In the genomic region with DNA sequence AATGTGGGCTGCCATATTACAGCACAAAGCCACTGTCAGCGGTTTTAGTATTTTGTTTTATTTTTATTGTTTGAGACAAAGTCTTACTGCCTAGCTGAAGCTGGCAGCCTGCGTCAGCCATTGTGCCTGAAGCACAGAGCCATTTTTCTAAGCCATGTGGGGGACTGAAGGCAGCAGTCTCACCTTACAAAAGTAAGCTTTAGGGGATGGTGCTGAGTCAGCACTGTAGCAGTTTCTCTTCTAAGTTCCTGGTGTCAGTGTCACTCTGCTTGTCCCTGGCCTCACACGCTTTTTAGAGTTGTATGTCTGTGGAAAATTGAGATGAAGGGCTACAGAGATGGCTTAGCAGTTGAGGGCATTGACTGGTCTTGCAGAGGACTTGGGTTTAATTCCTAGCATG, we compare ENCODE assay signal across 26 mouse cellular contexts. TPM values are rescaled to one million over a fixed set of nuclear protein-coding genes. Genes with fewer than 3 reads are reported as not detected.
DNase-seq lines count a peak whose midpoint lies in the region; ATAC-seq and TF ChIP-seq lines count a peak whose summit lies in the region.
"Had no signal": no experiment of that assay in that cellular context is flagged by ENCODE, and none has a peak within 500 bp of the region (broad histone marks: within the 10 kb centered on the region; RNA-seq: fewer than 3 reads in every experiment).

No protein-coding gene starts in this region.

- H3K9me3 ChIP-seq in kidney, embryonic 15.5 days (replicated peaks): no peaks in the 10 kb centered on the region
- no peaks in the 10 kb centered on the region for H3K9me3 ChIP-seq in kidney, postnatal 0 days (replicated peaks; ENCODE audit: low read length)
- H3K9me3 ChIP-seq in CH12.LX (replicated peaks; ENCODE audit: low read length): no peaks in the 10 kb centered on the region
- H3K9me3 ChIP-seq in MEL (replicated peaks; ENCODE audit: insufficient read depth, low read length): no peaks in the 10 kb centered on the region
- H3K9me3 ChIP-seq: embryonic facial prominence, embryonic 13.5 days; embryonic facial prominence, embryonic 15.5 days; forebrain, embryonic 10.5 days; forebrain, embryonic 12.5 days; G1E had no signal

- H3K36me3 ChIP-seq in kidney, embryonic 15.5 days: peaks cover 90% of the 10 kb centered on the region
- H3K36me3 ChIP-seq in kidney, postnatal 0 days (ENCODE audit: insufficient read depth, low read length): peaks cover 55% of the 10 kb centered on the region
- H3K36me3 ChIP-seq in CH12.LX (replicated peaks in 1 of 2; ENCODE audit: control insufficient read depth in 1 of 2, insufficient read depth in 1 of 2, low read length in 1 of 2) (peaks cover 68 to 86% of the 10 kb centered on the region in 2 experiments), MEL (ENCODE audit: control insufficient read depth in 1 of 2, insufficient read depth in 2 of 2, low read length in 2 of 2) (peaks cover 0 to 93% of the 10 kb centered on the region in 2 experiments; a peak in 2 of 4 replicates)

- peak overlapping the region; percentile 37; the same call in 1 of the 2 replicates for H3K27ac ChIP-seq in kidney, embryonic 15.5 days
- H3K27ac ChIP-seq in kidney, postnatal 0 days: 0 out of 2 replicates have a peak overlapping the region, but pooled peaks have one; percentile 11
- no peak overlapping the region for H3K27ac ChIP-seq in CH12.LX (ENCODE audit: insufficient read depth, low read depth)
- H3K27ac ChIP-seq in MEL (ENCODE audit: control insufficient read depth, low read depth, low read length): no peak overlapping the region
- H3K27ac ChIP-seq: embryonic facial prominence, embryonic 13.5 days; embryonic facial prominence, embryonic 15.5 days; forebrain, embryonic 10.5 days; forebrain, embryonic 12.5 days had no signal

- DNase-seq in kidney, postnatal 4 days: no peak
- DNase-seq in kidney, postnatal 0 days (ENCODE audit: low spot score): no peak
- no peak for DNase-seq in kidney, adult 18-20 months
- DNase-seq in CH12.LX (ENCODE audit: extremely low read depth) (no peak), MEL (ENCODE audit: low read depth, low spot score) (no peak)
- no peak for DNase-seq in thymus, postnatal 10 days (ENCODE audit: low spot score in 2 of 2)
- DNase-seq: adrenal gland, adult 2 months; adrenal gland, postnatal 14 days; adrenal gland, postnatal 36 days; B cell, adult 2 months; cerebellum, adult 11-12 months; cerebellum, adult 2 months; cerebellum, adult 9-11 months; cerebellum, postnatal 14 days; cerebellum, postnatal 36 days; embryo, embryonic 11 days had no signal

- H3K79me2 ChIP-seq in CH12.LX (replicated peaks; ENCODE audit: control insufficient read depth, extremely low read depth, insufficient read depth, poor library complexity, severe bottlenecking): 0 out of 2 replicates have a peak, but pooled peaks cover 5% of the 10 kb centered on the region
- H3K79me2 ChIP-seq in MEL (ENCODE audit: control insufficient read depth, insufficient read depth, low read length, poor library complexity): peaks cover 1% of the 10 kb centered on the region; the same call in 1 of the 2 replicates

- peaks cover 9% of the 10 kb centered on the region for H3K4me1 ChIP-seq in kidney, embryonic 15.5 days
- H3K4me1 ChIP-seq in kidney, postnatal 0 days (replicated peaks; ENCODE audit: insufficient read depth, low read length): peaks cover 3% of the 10 kb centered on the region; the same call in 1 of the 2 replicates
- H3K4me1 ChIP-seq in CH12.LX (ENCODE audit: control insufficient read depth in 1 of 2, insufficient read depth in 2 of 2): peaks cover 0 to 4% of the 10 kb centered on the region in 2 experiments; a peak in 1 of 4 replicates
- H3K4me1 ChIP-seq in MEL (ENCODE audit: control insufficient read depth in 1 of 2, insufficient read depth in 2 of 2, low read length in 2 of 2): no peaks in the 10 kb centered on the region
- H3K4me1 ChIP-seq: embryonic facial prominence, embryonic 13.5 days; embryonic facial prominence, embryonic 15.5 days; forebrain, embryonic 10.5 days; forebrain, embryonic 12.5 days had no signal

- H3K9ac ChIP-seq in kidney, embryonic 15.5 days: no peak overlapping the region
- no peak overlapping the region for H3K9ac ChIP-seq in kidney, postnatal 0 days (ENCODE audit: low read depth, low read length)
- H3K9ac ChIP-seq in CH12.LX (ENCODE audit: insufficient read depth, low read depth) (no peak overlapping the region), MEL (ENCODE audit: control insufficient read depth, low read depth, low read length, poor library complexity, severe bottlenecking) (no peak overlapping the region)
- H3K9ac ChIP-seq: embryonic facial prominence, embryonic 13.5 days; embryonic facial prominence, embryonic 15.5 days; forebrain, embryonic 12.5 days had no signal

- H3K4me3 ChIP-seq in kidney, embryonic 15.5 days (replicated peaks): no peak overlapping the region
- H3K4me3 ChIP-seq in kidney, postnatal 0 days (replicated peaks; ENCODE audit: low read depth, low read length): no peak overlapping the region
- H3K4me3 ChIP-seq in CH12.LX (replicated peaks in 1 of 3; ENCODE audit: low read depth in 2 of 3, low read length in 2 of 3, poor library complexity in 1 of 3) (no peak overlapping the region), MEL (ENCODE audit: control insufficient read depth in 1 of 2, insufficient read depth in 1 of 2, low read depth in 2 of 2, low read length in 2 of 2) (no peak overlapping the region)
- H3K4me3 ChIP-seq: embryonic facial prominence, embryonic 13.5 days; embryonic facial prominence, embryonic 15.5 days; erythroblast, embryonic 14.5 days; forebrain, embryonic 10.5 days; forebrain, embryonic 12.5 days had no signal

- H3K4me2 ChIP-seq in kidney, embryonic 15.5 days: no peak overlapping the region
- H3K4me2 ChIP-seq in kidney, postnatal 0 days (ENCODE audit: low read length): no peak overlapping the region
- H3K4me2 ChIP-seq in CH12.LX (ENCODE audit: insufficient read depth, low read depth, poor library complexity, severe bottlenecking): no peak overlapping the region
- H3K4me2 ChIP-seq: embryonic facial prominence, embryonic 13.5 days; embryonic facial prominence, embryonic 15.5 days; forebrain, embryonic 12.5 days had no signal

- no peak for ATAC-seq in kidney, embryonic 15.5 days (replicated peaks; ENCODE audit: low FRiP score)
- no peak for ATAC-seq in kidney, postnatal 0 days (replicated peaks; ENCODE audit: low FRiP score, low read depth)
- ATAC-seq: CD4-positive, CD25-positive, alpha-beta regulatory T cell, adult 4 months; forebrain, embryonic 14.5 days; forebrain, embryonic 16.5 days had no signal

- TF ChIP-seq CTCF in kidney, postnatal 0 days (IDR thresholded peaks at IDR 0.05; ENCODE audit: low read depth): no peak
- no peak for TF ChIP-seq CTCF in CH12.LX (conservative IDR thresholded peaks at IDR 0.05 in 1 of 2, IDR thresholded peaks at IDR 0.05 in 1 of 2; ENCODE audit: low read depth in 2 of 2, low read length in 2 of 2)
- no peak for TF ChIP-seq CTCF in MEL (IDR thresholded peaks at IDR 0.05 in 2 of 3, conservative IDR thresholded peaks at IDR 0.05 in 1 of 3; ENCODE audit: control insufficient read depth in 1 of 3, insufficient read depth in 1 of 3, low read depth in 2 of 3, low read length in 3 of 3, poor library complexity in 1 of 3, severe bottlenecking in 1 of 3)

- WGBS in kidney, embryonic 15.5 days: 84% methylated on average over 3 of the region's 3 CpGs
- 76% methylated on average over 3 of the region's 3 CpGs for WGBS in kidney, postnatal 0 days

- no peak for TF ChIP-seq EP300 in CH12.LX (IDR thresholded peaks at IDR 0.05; ENCODE audit: low read length)
- TF ChIP-seq EP300 in MEL (IDR thresholded peaks at IDR 0.05; ENCODE audit: low read depth in 1 of 2, low read length in 2 of 2): no peak

- TF ChIP-seq RAD21 in CH12.LX (IDR thresholded peaks at IDR 0.05; ENCODE audit: low read depth, low read length) (no peak), MEL (IDR thresholded peaks at IDR 0.05; ENCODE audit: low read depth, low read length) (no peak)

- TF ChIP-seq POLR2A in CH12.LX (IDR thresholded peaks at IDR 0.05; ENCODE audit: low read depth, low read length): no peak
- no peak; a peak in 1 of 4 replicates for TF ChIP-seq POLR2A in MEL (IDR thresholded peaks at IDR 0.05; ENCODE audit: control insufficient read depth in 1 of 2, insufficient read depth in 1 of 2, low read depth in 1 of 2, low read length in 2 of 2, poor library complexity in 1 of 2)

- H3K27me3 ChIP-seq in kidney, embryonic 15.5 days: no peaks in the 10 kb centered on the region
- no peaks in the 10 kb centered on the region for H3K27me3 ChIP-seq in kidney, postnatal 0 days (ENCODE audit: insufficient read depth, low read length)
- H3K27me3 ChIP-seq in CH12.LX (replicated peaks): no peaks in the 10 kb centered on the region
- no peaks in the 10 kb centered on the region for H3K27me3 ChIP-seq in MEL (ENCODE audit: control insufficient read depth in 1 of 2, insufficient read depth in 2 of 2, low read length in 2 of 2)
- H3K27me3 ChIP-seq: embryonic facial prominence, embryonic 13.5 days; embryonic facial prominence, embryonic 15.5 days; forebrain, embryonic 12.5 days had no signal

- in situ Hi-C loops in CH12.LX (cut with MboI; ENCODE audit: low pct_ligation_motif_present, low pct_unique_long_range_greater_than_20kb, low sequenced_read_pairs): no loop called here

- dilution Hi-C loops in CH12.LX (cut with MboI; ENCODE audit: extremely low pct_ligation_motif_present, extremely low pct_unique_long_range_greater_than_20kb, low sequenced_read_pairs): no loop called here

RNA-seq across cellular contexts. Expression of a gene that starts 30.4 kb away (rescaled TPM):
- 91.0 and 101 TPM in 2 replicates for polyA plus RNA-seq in kidney, embryonic 15.5 days (2015; fragmentation: Nextera tagmentation; extraction: Ambion mirVana)
- 41.7 and 46.0 TPM in 2 replicates for polyA plus RNA-seq in kidney, postnatal 0 days (2015; fragmentation: Nextera tagmentation; extraction: Ambion mirVana)
- total RNA-seq in CH12.LX (2012; rRNA removed): 74.3 and 78.9 TPM in 2 replicates
- total RNA-seq in CH12.LX (2014; rRNA removed): 30.7 and 33.8 TPM in 2 replicates
- polyA plus RNA-seq in CH12.LX (2012; ENCODE audit: insufficient read length, low read depth): 76.1 and 86.2 TPM in 2 replicates
- 249 and 263 TPM in 2 replicates for total RNA-seq in MEL (2012; rRNA removed)
- 100 to 1,000 TPM in 1 of 2 experiments, 10 to 100 TPM in 1; 71.4 to 381 TPM for polyA plus RNA-seq in MEL (2012; ENCODE audit: insufficient read depth in 1 of 2, insufficient read length in 2 of 2, low read depth in 1 of 2, low replicate concordance in 2 of 2, missing spikeins in 1 of 2)

RNA-seq across cellular contexts. Expression of a gene that starts 53.7 kb away (rescaled TPM):
- 29.7 and 32.7 TPM in 2 replicates for polyA plus RNA-seq in kidney, embryonic 15.5 days (2015; fragmentation: Nextera tagmentation; extraction: Ambion mirVana)
- 30.2 and 31.6 TPM in 2 replicates for polyA plus RNA-seq in kidney, postnatal 0 days (2015; fragmentation: Nextera tagmentation; extraction: Ambion mirVana)
- total RNA-seq in CH12.LX (2012; rRNA removed) (13.6 and 17.5 TPM in 2 replicates), CH12.LX (2014; rRNA removed) (13.1 and 16.6 TPM in 2 replicates), MEL (2012; rRNA removed) (22.8 and 24.0 TPM in 2 replicates)
- polyA plus RNA-seq in CH12.LX (2012; ENCODE audit: insufficient read length, low read depth) (17.0 and 21.2 TPM in 2 replicates), MEL (2012; ENCODE audit: insufficient read depth in 1 of 2, insufficient read length in 2 of 2, low read depth in 1 of 2, low replicate concordance in 2 of 2, missing spikeins in 1 of 2) (10 to 100 TPM in 1 of 2 experiments, not detected in 1; 84.9 TPM)

RNA-seq across cellular contexts. Expression of a gene that starts 53.8 kb away (rescaled TPM):
- 28.4 and 28.6 TPM in 2 replicates for polyA plus RNA-seq in kidney, embryonic 15.5 days (2015; fragmentation: Nextera tagmentation; extraction: Ambion mirVana)
- 28.1 and 29.2 TPM in 2 replicates for polyA plus RNA-seq in kidney, postnatal 0 days (2015; fragmentation: Nextera tagmentation; extraction: Ambion mirVana)
- total RNA-seq in CH12.LX (2012; rRNA removed) (12.0 and 16.0 TPM in 2 replicates), CH12.LX (2014; rRNA removed) (19.1 and 19.5 TPM in 2 replicates), MEL (2012; rRNA removed) (74.1 and 87.9 TPM in 2 replicates)
- polyA plus RNA-seq in CH12.LX (2012; ENCODE audit: insufficient read length, low read depth) (29.6 and 34.6 TPM in 2 replicates), MEL (2012; ENCODE audit: insufficient read depth in 1 of 2, insufficient read length in 2 of 2, low read depth in 1 of 2, low replicate concordance in 2 of 2, missing spikeins in 1 of 2) (100 to 1,000 TPM in 1 of 2 experiments, 10 to 100 TPM in 1; 45.8 to 163 TPM)

Comparison
In these comparisons a context has a peak if more than half of its experiments do, and no peak if none do; other contexts are left out.
1. H3K27ac ChIP-seq: peak in kidney, embryonic 15.5 days (single experiment) and kidney, postnatal 0 days (single experiment); none in CH12.LX (single experiment) and MEL (single experiment).